Comparison of ENCODE assay signal across 15 mouse cellular contexts in the genomic region with DNA sequence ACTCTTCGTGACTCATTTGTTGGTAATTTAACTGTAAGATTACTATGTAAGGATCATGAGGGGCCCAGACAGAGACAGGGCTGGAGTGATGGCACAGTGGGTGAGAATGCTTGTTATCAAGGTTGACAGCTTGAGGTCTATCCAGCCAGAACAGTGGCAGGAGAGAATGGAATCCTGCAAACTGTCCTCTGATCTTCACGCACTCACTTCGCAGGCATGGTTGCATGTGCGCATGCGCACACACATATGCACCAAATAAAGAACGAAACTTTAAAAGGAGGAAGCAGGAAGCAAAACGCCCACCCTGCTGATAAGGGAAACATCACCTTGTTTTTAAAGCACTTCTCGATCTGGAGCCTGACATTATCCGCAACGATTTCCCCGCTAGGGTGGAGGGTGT. TPM values are rescaled to one million over a fixed set of nuclear protein-coding genes. Genes with fewer than 3 reads are reported as not detected.
"Had no signal": no experiment of that assay in that cellular context is flagged by ENCODE, and none has a peak within 500 bp of the region (broad histone marks: within the 10 kb centered on the region; RNA-seq: fewer than 3 reads in every experiment).

No protein-coding gene starts in this region.

- DNase-seq: lung, adult 18-20 months; lung, embryonic 14.5 days; lung, postnatal 10 days; lung, postnatal 4 days; midbrain, embryonic 14.5 days; retina, postnatal 1 day; right cerebral cortex, adult 18-20 months; right cerebral cortex, postnatal 25 days; right cerebral cortex, postnatal 4 days; spleen, adult 18-20 months; thymus, adult 18-20 months; thymus, postnatal 14 days; thymus, postnatal 36 days had no signal

RNA-seq across cellular contexts. Expression of gene A2ml1, which starts 14.8 kb away (rescaled TPM):
- total RNA-seq: megakaryocyte, adult 5-6 weeks; megakaryocyte-erythroid progenitor cell, adult 5-6 weeks had no signal

RNA-seq across cellular contexts. Expression of gene Pzp, which starts 40.1 kb away (rescaled TPM):
- total RNA-seq: megakaryocyte, adult 5-6 weeks; megakaryocyte-erythroid progenitor cell, adult 5-6 weeks had no signal
